Mouse (Mus musculus): ENCODE measurements around the gene Skint9. TPM values are rescaled to one million over a fixed set of nuclear protein-coding genes. Genes with fewer than 3 reads are reported as not detected.
"Not testable (repeated sequence)": the region's sequence is repeated elsewhere in the genome, so short reads cannot be mapped to it uniquely, and the experiment has no call there.

Gene Skint9
- not detected for total RNA-seq (2021)
- long read RNA-seq, experiment 1: 0 reads
- long read RNA-seq, experiment 2: 0 reads

- no peak for DNase-seq (ENCODE audit: low spot score in 2 of 2)
Measured at GRCm38 (mm10) chr4:112433885-112434284, at the start of gene Skint9. Gene Skint9 (minus strand): TSS chr4:112433985.

DNA sequence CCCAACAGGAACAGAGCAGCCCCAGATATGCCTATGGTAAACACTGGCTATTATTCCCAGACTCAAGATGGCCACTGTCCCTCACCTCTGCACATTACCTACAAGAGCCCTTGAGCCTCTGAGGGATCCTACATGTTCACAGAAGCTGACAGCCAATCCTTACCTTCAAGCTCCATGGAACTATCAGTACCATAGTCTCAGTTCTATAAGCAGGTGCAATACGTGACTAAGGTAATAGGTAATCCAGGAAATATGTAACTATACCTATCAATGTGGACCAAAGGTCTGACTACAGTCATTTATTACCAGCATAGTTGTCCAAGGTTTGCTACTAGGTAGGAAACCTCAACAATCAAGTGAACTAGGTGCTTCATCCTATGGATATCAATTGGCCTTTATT, 1.1 kb downstream of the Skint9 start:
- DNase-seq (ENCODE audit: low spot score in 2 of 2): no peak

DNA sequence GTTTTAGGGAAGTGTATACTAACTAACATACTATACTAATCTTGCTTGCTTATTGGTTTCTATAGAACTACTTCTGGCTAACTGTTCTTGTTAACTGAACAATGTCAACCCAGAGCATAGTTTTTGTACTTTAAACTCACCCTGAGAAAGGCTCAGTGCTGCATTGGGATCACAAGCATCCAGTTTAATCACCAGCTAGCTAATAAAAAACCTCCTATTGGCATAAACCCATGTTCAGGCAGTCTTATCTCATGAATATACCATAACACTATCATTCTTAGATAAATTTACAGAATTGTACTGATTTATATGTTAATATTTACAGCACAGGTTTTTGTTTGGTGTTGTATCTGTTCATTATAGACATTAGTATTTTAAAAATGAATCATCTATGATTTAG, 1.6 kb downstream of the Skint9 start:
- DNase-seq (ENCODE audit: low spot score in 2 of 2): no peak

GRCm38 (mm10) chr4:112349111-112349510, 84.7 kb downstream of the Skint9 start:
- not testable (repeated sequence) for DNase-seq (ENCODE audit: low spot score in 2 of 2)

Other genes with a start within 250 kb of the Skint9 start
- gene Skint3, start 201.7 kb downstream of the Skint9 start, total RNA-seq (2021): not detected
- not detected for gene Skint2, start 123.2 kb upstream of the Skint9 start, total RNA-seq (2021)